ENCODE assay signal across 10 mouse cellular contexts in genomic region chr19:6279481-6280144, GRCm38 (mm10). TPM values are rescaled to one million over a fixed set of nuclear protein-coding genes. Genes with fewer than 3 reads are reported as not detected.
DNase-seq lines count a peak whose midpoint lies in the region; ATAC-seq and TF ChIP-seq lines count a peak whose summit lies in the region.
"Had no signal": no experiment of that assay in that cellular context is flagged by ENCODE, and none has a peak within 500 bp of the region (broad histone marks: within the 10 kb centered on the region; RNA-seq: fewer than 3 reads in every experiment).

No protein-coding gene starts in this region.

- H3K4me3 ChIP-seq in heart, embryonic 12.5 days: peak overlapping the region; percentile 92
- 0 out of 2 replicates have a peak overlapping the region, but pooled peaks have one; percentile 4 for H3K4me3 ChIP-seq in bone marrow macrophage, adult 2 months (ENCODE audit: insufficient read depth, low read length)
- H3K4me3 ChIP-seq in hindbrain, embryonic 11.5 days (ENCODE audit: low read depth, low read length): 0 out of 2 replicates have a peak overlapping the region, but pooled peaks have one; percentile 10
- H3K4me3 ChIP-seq in midbrain, embryonic 10.5 days: peak overlapping the region; percentile 91

- peak overlapping the region; percentile 89 for H3K4me2 ChIP-seq in heart, embryonic 12.5 days
- H3K4me2 ChIP-seq in hindbrain, embryonic 11.5 days (replicated peaks; ENCODE audit: low read depth, low read length): peak overlapping the region; percentile 88; the same call in 1 of the 2 replicates

- H3K9me3 ChIP-seq in heart, embryonic 12.5 days (replicated peaks): no peaks in the 10 kb centered on the region
- no peaks in the 10 kb centered on the region for H3K9me3 ChIP-seq in hindbrain, embryonic 11.5 days (ENCODE audit: control insufficient read depth, low read length)
- H3K9me3 ChIP-seq in midbrain, embryonic 10.5 days (replicated peaks): no peaks in the 10 kb centered on the region

- peaks cover 31% of the 10 kb centered on the region for H3K36me3 ChIP-seq in heart, embryonic 12.5 days
- peaks cover 12% of the 10 kb centered on the region for H3K36me3 ChIP-seq in hindbrain, embryonic 11.5 days (ENCODE audit: control insufficient read depth, insufficient read depth, low read length)
- H3K36me3 ChIP-seq in midbrain, embryonic 10.5 days: peaks cover 57% of the 10 kb centered on the region

- H3K9ac ChIP-seq in heart, embryonic 12.5 days: peak overlapping the region; percentile 95
- peak overlapping the region; percentile 15; the same call in 1 of the 2 replicates for H3K9ac ChIP-seq in hindbrain, embryonic 11.5 days (ENCODE audit: low read depth, low read length)

- no peak for TF ChIP-seq CTCF in bone marrow macrophage, adult 2 months (IDR thresholded peaks at IDR 0.05; ENCODE audit: low read depth, low read length)

- no peak for DNase-seq in heart, adult 8-10 months (ENCODE audit: low spot score)
- no peak for DNase-seq in hindbrain, embryonic 11.5 days (ENCODE audit: low spot score)
- DNase-seq in midbrain, embryonic 10.5 days (ENCODE audit: low spot score): no peak
- no peak for DNase-seq in thymus, postnatal 10 days (ENCODE audit: low spot score in 2 of 2)
- DNase-seq in left cerebral cortex, postnatal 14 days (ENCODE audit: low spot score in 2 of 2): no peak
- DNase-seq in spleen, postnatal 36 days (ENCODE audit: low spot score in 2 of 2): no peak
- DNase-seq: cerebellum, postnatal 10 days had no signal

- no peak for TF ChIP-seq POLR2A in bone marrow macrophage, adult 2 months (IDR thresholded peaks at IDR 0.05; ENCODE audit: borderline replicate concordance, low read depth, low read length)

- H3K27me3 ChIP-seq in heart, embryonic 12.5 days (replicated peaks): no peaks in the 10 kb centered on the region
- no peaks in the 10 kb centered on the region for H3K27me3 ChIP-seq in hindbrain, embryonic 11.5 days (ENCODE audit: control insufficient read depth, insufficient read depth, low read length)
- no peaks in the 10 kb centered on the region for H3K27me3 ChIP-seq in midbrain, embryonic 10.5 days (ENCODE audit: low read depth, poor library complexity, severe bottlenecking)

- H3K27ac ChIP-seq in heart, embryonic 12.5 days (ENCODE audit: poor library complexity, severe bottlenecking): peak overlapping the region; percentile 88
- H3K27ac ChIP-seq in bone marrow macrophage, adult 2 months (ENCODE audit: insufficient read depth, low read depth, low read length): no peak overlapping the region
- H3K27ac ChIP-seq in hindbrain, embryonic 11.5 days (ENCODE audit: low read depth, low read length): no peak overlapping the region
- H3K27ac ChIP-seq in midbrain, embryonic 10.5 days (replicated peaks): peak overlapping the region; percentile 46

- no peak for ATAC-seq in heart, embryonic 12.5 days (ENCODE audit: insufficient number of reproducible peaks, low FRiP score)
- ATAC-seq in hindbrain, embryonic 11.5 days (ENCODE audit: low FRiP score): no peak

- WGBS in heart, embryonic 12.5 days: 66% methylated on average over 6 of the region's 6 CpGs
- 91% methylated on average over 6 of the region's 6 CpGs for WGBS in hindbrain, embryonic 11.5 days
- WGBS in midbrain, embryonic 10.5 days: 86% methylated on average over 6 of the region's 6 CpGs

- peaks cover 70% of the 10 kb centered on the region for H3K4me1 ChIP-seq in heart, embryonic 12.5 days (replicated peaks)
- H3K4me1 ChIP-seq in bone marrow macrophage, adult 2 months (ENCODE audit: control insufficient read depth, insufficient read depth, low read length): peaks cover 32% of the 10 kb centered on the region
- H3K4me1 ChIP-seq in hindbrain, embryonic 11.5 days (replicated peaks; ENCODE audit: control insufficient read depth, insufficient read depth, low read length): peaks cover 11% of the 10 kb centered on the region
- H3K4me1 ChIP-seq in midbrain, embryonic 10.5 days: peaks cover 48% of the 10 kb centered on the region

- intact Hi-C loops in left cerebral cortex, postnatal 14 days (cut with DNase I): no loop called here

RNA-seq across cellular contexts. Expression of gene Ehd1, which starts 3.1 kb away (rescaled TPM):
- polyA plus RNA-seq in heart, embryonic 12.5 days (2016; fragmentation: Nextera tagmentation; extraction: Ambion mirVana): 87.0 and 88.7 TPM in 2 replicates
- 10 to 100 TPM; 88.7 to 99.1 (median 92.3) TPM for total RNA-seq in heart, adult 8-10 months (2022)
- polyA plus RNA-seq in bone marrow macrophage, adult 2 months (2012; ENCODE audit: insufficient read depth, insufficient read length, missing spikeins): 91.9 and 96.3 TPM in 2 replicates
- polyA plus RNA-seq in hindbrain, embryonic 11.5 days (2014; fragmentation: Nextera tagmentation; extraction: Ambion mirVana): 62.6 and 67.4 TPM in 2 replicates
- 81.6 and 93.5 TPM in 2 replicates for polyA plus RNA-seq in midbrain, embryonic 10.5 days (2016; fragmentation: Nextera tagmentation; extraction: Ambion mirVana)
- total RNA-seq in left cerebral cortex, postnatal 14 days (2021): 10 to 100 TPM; 44.2 to 51.7 TPM

RNA-seq across cellular contexts. Expression of gene Cdc42bpg, which starts 26.6 kb away (rescaled TPM):
- 0.34 and 0.44 TPM in 2 replicates for polyA plus RNA-seq in heart, embryonic 12.5 days (2016; fragmentation: Nextera tagmentation; extraction: Ambion mirVana)
- 10 to 100 TPM; 14.7 to 17.1 (median 15.4) TPM for total RNA-seq in heart, adult 8-10 months (2022)
- polyA plus RNA-seq in bone marrow macrophage, adult 2 months (2012; ENCODE audit: insufficient read depth, insufficient read length, missing spikeins): 6.9 and 7.0 TPM in 2 replicates
- polyA plus RNA-seq in hindbrain, embryonic 11.5 days (2014; fragmentation: Nextera tagmentation; extraction: Ambion mirVana): 0.50 and 0.82 TPM in 2 replicates
- 0.11 and 0.15 TPM in 2 replicates for polyA plus RNA-seq in midbrain, embryonic 10.5 days (2016; fragmentation: Nextera tagmentation; extraction: Ambion mirVana)
- 1 to 10 TPM; 2.7 to 3.1 TPM for total RNA-seq in left cerebral cortex, postnatal 14 days (2021)

RNA-seq across cellular contexts. Expression of gene Atg2a, which starts 38.1 kb away (rescaled TPM):
- polyA plus RNA-seq in heart, embryonic 12.5 days (2016; fragmentation: Nextera tagmentation; extraction: Ambion mirVana): 10.9 and 13.0 TPM in 2 replicates
- total RNA-seq in heart, adult 8-10 months (2022): 10 to 100 TPM; 22.3 to 28.0 (median 25.8) TPM
- polyA plus RNA-seq in bone marrow macrophage, adult 2 months (2012; ENCODE audit: insufficient read depth, insufficient read length, missing spikeins): 23.9 and 27.1 TPM in 2 replicates
- 7.0 and 8.1 TPM in 2 replicates for polyA plus RNA-seq in hindbrain, embryonic 11.5 days (2014; fragmentation: Nextera tagmentation; extraction: Ambion mirVana)
- 10.1 and 13.4 TPM in 2 replicates for polyA plus RNA-seq in midbrain, embryonic 10.5 days (2016; fragmentation: Nextera tagmentation; extraction: Ambion mirVana)
- 10 to 100 TPM; 37.8 to 38.5 TPM for total RNA-seq in left cerebral cortex, postnatal 14 days (2021)

RNA-seq across cellular contexts. Expression of gene Ppp2r5b, which starts 43.9 kb away (rescaled TPM):
- polyA plus RNA-seq in heart, embryonic 12.5 days (2016; fragmentation: Nextera tagmentation; extraction: Ambion mirVana): 29.8 and 31.0 TPM in 2 replicates
- 10 to 100 TPM; 32.9 to 35.9 (median 34.4) TPM for total RNA-seq in heart, adult 8-10 months (2022)
- 13.7 and 15.4 TPM in 2 replicates for polyA plus RNA-seq in bone marrow macrophage, adult 2 months (2012; ENCODE audit: insufficient read depth, insufficient read length, missing spikeins)
- polyA plus RNA-seq in hindbrain, embryonic 11.5 days (2014; fragmentation: Nextera tagmentation; extraction: Ambion mirVana): 42.1 and 46.8 TPM in 2 replicates
- polyA plus RNA-seq in midbrain, embryonic 10.5 days (2016; fragmentation: Nextera tagmentation; extraction: Ambion mirVana): 31.7 and 42.8 TPM in 2 replicates
- total RNA-seq in left cerebral cortex, postnatal 14 days (2021): 100 to 1,000 TPM; 187 to 194 TPM

RNA-seq across cellular contexts. Expression of gene Gpha2, which starts 53.4 kb away (rescaled TPM):
- 0.57 TPM in 1 of 2 replicates, not detected in the other for polyA plus RNA-seq in heart, embryonic 12.5 days (2016; fragmentation: Nextera tagmentation; extraction: Ambion mirVana)
- total RNA-seq in heart, adult 8-10 months (2022): not detected
- not detected in 2 replicates for polyA plus RNA-seq in bone marrow macrophage, adult 2 months (2012; ENCODE audit: insufficient read depth, insufficient read length, missing spikeins)
- polyA plus RNA-seq in hindbrain, embryonic 11.5 days (2014; fragmentation: Nextera tagmentation; extraction: Ambion mirVana): 0.71 and 0.98 TPM in 2 replicates
- not detected in 2 replicates for polyA plus RNA-seq in midbrain, embryonic 10.5 days (2016; fragmentation: Nextera tagmentation; extraction: Ambion mirVana)
- not detected for total RNA-seq in left cerebral cortex, postnatal 14 days (2021)
- total RNA-seq: layer of hippocampus, adult 18-20 months had no signal

Comparison
In these comparisons a context has a peak if more than half of its experiments do, and no peak if none do; other contexts are left out.
1. H3K27ac ChIP-seq: peak in heart, embryonic 12.5 days (single experiment) and midbrain, embryonic 10.5 days (single experiment); none in bone marrow macrophage, adult 2 months (single experiment) and hindbrain, embryonic 11.5 days (single experiment).
2. H3K4me3 ChIP-seq: peak in every context shown above with its lines; median percentile 92 in heart, embryonic 12.5 days; 91 in midbrain, embryonic 10.5 days; 10 in hindbrain, embryonic 11.5 days; 4 in bone marrow macrophage, adult 2 months.